Mouse (Mus musculus) cortical plate, adult 2 months (tissue): ENCODE measurements around the gene Ces1c. TPM values are rescaled to one million over a fixed set of nuclear protein-coding genes. Genes with fewer than 3 reads are reported as not detected.

Experiments used
- H3K27ac ChIP-seq: fragments of 200-500 bp; 2 replicates; pipeline ENCODE4 v1.5.1; 2012; ENCODE audit warnings: low read length, control low read depth, inconsistent platforms; ENCODE audit not compliant: insufficient read depth
- H3K4me1 ChIP-seq: fragments of 200-500 bp; 2 replicates; pipeline ENCODE4 v1.6.1; 2011; ENCODE audit warnings: low read length; ENCODE audit not compliant: control insufficient read depth, insufficient read depth
- H3K4me3 ChIP-seq: fragments of 200-500 bp; 2 replicates; pipeline ENCODE4 v1.5.1; 2011; ENCODE audit warnings: mild to moderate bottlenecking, low read length, control low read depth; ENCODE audit not compliant: insufficient read depth
- CTCF ChIP-seq: fragments of 200-500 bp; IDR thresholded peaks from 2 replicates; pipeline ENCODE4 v1.5.1; 2011; ENCODE audit warnings: mild to moderate bottlenecking, control low read depth, low read length; ENCODE audit not compliant: insufficient read depth; ENCODE audit errors: extremely low read depth
- POLR2A ChIP-seq: fragments of 200-500 bp; IDR thresholded peaks from 2 replicates; pipeline ENCODE4 v1.6.1; 2011; ENCODE audit warnings: mild to moderate bottlenecking, low read length, control low read depth; ENCODE audit not compliant: insufficient read depth; ENCODE audit errors: extremely low read depth
- polyA plus RNA-seq: library from polyadenylated mRNA; depleted of rRNA; stranded (reverse); fragments of >200 nt; gene quantifications from 2 replicates; pipeline ENCODE4 v1.2.3, GENCODE M21; 2012; rRNA removed

Ces1c gene
- not detected in 2 replicates for polyA plus RNA-seq

DNA sequence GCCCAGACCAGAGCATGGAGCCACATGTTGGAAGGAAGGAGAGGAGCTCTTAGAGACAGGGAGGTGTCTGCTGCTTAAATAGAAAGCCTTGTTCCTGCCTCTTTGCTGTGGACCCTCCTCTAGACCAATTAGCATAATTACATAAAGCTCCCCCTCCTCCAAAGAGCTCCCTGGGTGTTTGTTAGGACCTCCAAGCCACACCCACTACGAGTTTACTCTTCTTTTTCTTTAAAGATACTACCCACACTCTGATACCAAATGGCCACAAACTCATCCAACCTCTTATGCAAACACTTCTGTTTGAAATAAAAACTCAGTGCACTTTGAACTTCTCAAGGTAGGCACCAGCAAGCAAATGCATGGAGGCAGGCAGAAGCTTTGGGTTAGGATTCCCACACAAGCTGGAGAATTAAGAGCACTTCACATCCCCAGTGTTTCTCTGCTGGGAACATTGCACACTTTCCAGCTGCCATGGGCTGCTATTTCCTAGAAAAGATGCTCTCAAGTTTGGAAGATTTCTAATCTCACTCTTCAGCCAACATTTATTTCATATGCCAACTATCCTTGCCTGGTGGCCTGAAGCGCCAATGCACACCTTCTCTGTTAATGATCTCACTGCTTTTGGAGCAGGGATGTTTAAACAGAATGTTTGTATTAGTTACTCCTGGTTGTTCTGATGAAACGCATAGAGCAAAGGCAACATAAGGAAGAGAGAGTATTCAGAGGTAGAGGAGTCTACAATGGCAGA lies at the start of gene Ces1c:
Gene Ces1c (minus strand): TSS at position 51 of the 748 bp plus-strand sequence.
- H3K4me1 ChIP-seq = no peaks in the 10 kb centered on the region
- H3K27ac ChIP-seq = no peak within 1 kb of the TSS
- TF ChIP-seq CTCF (no peak), POLR2A (no peak)
- no peak within 1 kb of the TSS for H3K4me3 ChIP-seq

DNA sequence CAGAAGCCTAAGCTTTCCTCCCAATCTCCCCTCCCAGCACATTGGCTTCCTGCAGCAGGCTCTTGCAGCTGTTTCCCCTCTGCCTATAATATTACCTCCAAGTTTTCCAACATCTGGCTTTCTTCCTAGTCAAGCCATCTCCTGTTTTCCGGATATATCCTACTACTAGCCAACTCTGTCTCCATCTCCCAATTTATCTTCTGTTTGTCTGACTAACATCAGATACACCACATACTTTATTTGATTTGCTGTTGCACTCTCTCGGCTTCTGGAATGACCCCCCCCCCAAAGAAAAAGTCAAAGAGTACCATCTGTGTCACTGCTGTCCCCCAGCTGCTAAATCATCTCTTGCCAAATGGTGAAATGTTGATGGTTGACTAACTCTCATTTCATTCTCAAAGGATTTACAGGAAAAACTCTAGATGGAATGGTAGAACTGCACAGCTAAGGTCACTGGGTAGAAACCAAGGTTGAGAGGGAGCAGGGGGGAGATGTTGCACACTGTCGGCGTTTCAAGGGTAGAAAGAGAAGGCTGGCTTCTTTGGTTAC lies 49.6 kb upstream of the Ces1c start:
- Histone ChIP-seq H3K4me1 (no peaks in the 10 kb centered on the region), H3K27ac (no peak overlapping the region), H3K4me3 (no peak overlapping the region)
- TF ChIP-seq POLR2A = no peak
- no peak for TF ChIP-seq CTCF

DNA sequence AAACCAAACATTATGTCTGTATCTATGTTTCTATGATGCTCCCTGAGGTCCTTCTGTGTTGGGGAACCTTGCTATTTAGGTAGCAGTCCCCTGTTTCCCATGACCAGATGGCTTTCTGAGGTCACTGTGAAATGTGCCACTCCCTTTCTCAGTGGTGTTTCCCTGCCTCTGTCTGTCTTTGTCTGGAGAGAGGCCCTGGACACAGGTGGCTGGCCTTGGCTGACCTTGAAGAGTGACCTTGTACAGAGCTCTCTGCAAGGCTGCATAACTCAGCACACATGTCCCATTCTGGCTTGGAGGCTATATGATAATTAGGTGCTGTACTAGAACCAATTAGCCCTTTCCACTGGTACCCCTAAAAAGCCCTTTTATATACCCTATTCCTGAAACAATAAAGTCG lies 45.5 kb upstream of the Ces1c start:
- Histone ChIP-seq H3K4me1 (no peaks in the 10 kb centered on the region), H3K27ac (no peak overlapping the region), H3K4me3 (no peak overlapping the region)
- TF ChIP-seq POLR2A (no peak), CTCF (no peak)

DNA sequence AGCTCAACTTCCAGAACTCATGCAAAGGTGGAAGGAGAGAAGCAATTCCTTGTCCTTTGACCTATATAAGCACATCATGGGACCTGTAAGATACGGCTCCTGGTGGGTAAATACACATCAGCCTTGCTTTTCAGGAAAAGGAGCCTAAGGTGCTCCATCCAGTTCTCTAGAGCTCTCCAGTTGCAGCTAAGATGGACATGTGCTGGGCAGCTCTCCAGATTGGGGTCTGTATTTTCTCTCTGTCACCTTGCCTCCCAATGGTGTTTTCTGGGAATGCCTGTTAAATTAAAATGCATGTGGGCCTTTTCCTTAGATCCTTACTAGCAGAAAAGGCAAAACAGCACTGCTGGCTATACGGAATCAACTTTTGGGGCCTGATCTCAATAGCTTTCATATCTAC lies 43.5 kb upstream of the Ces1c start:
- TF ChIP-seq POLR2A (no peak), CTCF (no peak)
- H3K4me3 ChIP-seq = no peak overlapping the region
- no peaks in the 10 kb centered on the region for H3K4me1 ChIP-seq
- no peak overlapping the region for H3K27ac ChIP-seq

DNA sequence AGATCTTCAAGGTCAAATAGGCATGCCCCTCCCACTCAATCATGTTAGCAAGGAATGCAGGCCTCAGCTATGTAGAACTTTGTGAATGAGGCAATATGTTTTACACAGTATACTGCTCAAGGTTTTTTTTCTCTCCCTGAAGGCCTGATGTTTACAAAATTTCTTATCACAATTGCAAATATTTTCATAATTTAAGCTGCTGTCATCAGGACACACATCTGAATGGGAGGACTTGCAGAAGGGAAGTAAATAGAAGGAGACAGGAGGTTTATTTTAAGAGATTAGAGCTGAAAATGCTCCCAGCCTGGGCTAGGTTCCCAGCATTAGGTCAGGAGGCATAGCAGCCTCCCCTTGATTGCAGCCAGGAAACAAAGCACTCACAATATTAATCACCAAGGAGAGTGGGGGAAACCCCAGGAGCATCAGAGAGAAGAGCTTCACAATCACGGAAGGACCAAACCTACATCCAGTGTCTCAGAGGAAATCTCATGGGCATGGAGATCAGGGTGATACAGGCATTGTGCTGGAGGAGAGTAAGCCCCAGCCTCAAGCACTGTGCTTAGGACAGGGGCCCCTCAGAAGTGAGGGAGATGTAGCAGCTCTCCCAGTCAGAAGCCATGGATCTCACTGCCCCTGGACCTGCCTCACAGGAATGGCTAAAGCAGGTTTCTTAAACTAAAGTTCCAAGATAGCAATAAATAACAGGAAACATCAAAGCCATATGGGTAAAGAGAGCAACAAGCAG lies 40.9 kb upstream of the Ces1c start:
- no peak overlapping the region for H3K27ac ChIP-seq
- no peak overlapping the region for H3K4me3 ChIP-seq
- no peaks in the 10 kb centered on the region for H3K4me1 ChIP-seq
- TF ChIP-seq POLR2A = no peak
- TF ChIP-seq CTCF = no peak

DNA sequence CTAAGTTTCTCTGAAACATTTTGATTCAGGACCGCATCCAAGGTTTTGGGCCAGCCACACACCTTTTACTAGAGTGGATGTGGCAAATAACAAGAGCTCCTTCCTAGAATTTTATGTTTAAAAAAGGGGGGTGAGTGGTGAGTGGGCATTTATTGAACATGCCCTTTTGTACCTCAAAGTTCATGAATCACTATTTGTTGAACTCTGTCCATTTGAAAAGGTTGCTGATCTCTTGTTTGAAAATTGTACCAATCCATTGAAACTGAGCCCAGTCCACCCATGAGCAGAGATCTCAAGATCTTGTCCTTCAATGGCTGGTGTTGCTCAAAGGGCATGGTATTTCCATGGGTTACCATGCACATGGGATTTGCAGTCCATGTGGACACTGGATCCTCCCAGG lies 32.3 kb upstream of the Ces1c start:
- no peak for TF ChIP-seq POLR2A
- TF ChIP-seq CTCF = no peak
- Histone ChIP-seq H3K4me3 (no peak overlapping the region), H3K4me1 (no peaks in the 10 kb centered on the region), H3K27ac (no peak overlapping the region)

DNA sequence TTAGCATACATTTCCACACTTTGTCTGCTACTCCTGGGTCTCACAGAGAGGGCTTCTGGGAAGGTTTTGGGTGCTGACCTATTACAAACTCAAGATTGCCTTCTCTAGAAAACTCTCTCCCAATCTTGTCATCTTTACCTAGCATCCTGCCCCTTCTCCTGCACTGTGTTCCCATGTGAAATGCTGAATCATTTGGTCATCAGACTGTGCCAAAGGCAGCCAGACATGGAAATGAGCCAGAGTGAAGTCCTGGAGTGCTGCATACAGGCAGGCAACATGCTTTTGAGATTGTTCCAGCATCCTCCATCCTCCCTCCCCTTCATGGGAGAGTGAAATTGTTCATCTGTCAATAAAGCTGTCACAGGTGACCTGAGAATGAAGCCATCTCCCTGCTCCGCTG lies 20.3 kb upstream of the Ces1c start:
- TF ChIP-seq CTCF (no peak), POLR2A (no peak)
- no peak overlapping the region for H3K27ac ChIP-seq
- no peak overlapping the region for H3K4me3 ChIP-seq
- H3K4me1 ChIP-seq = no peaks in the 10 kb centered on the region

DNA sequence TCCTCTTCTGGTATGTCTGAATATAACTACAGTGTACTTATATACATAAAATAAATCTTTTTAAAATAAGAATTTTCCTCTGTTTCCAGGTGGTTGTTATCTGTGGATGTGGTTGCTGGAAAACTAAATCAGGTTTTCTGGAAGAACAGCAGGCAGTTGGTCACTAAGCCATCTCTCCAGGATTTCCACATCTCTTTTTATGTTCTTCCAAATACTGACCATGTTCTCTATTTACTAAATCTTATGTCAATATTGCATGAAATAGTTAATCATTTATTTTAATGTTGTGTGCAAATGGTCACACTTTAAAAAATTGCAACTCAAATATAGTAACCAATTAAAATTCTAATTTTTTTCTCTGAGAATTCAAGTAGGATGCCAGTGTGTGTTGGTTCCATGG lies 16.2 kb upstream of the Ces1c start:
- no peak overlapping the region for H3K27ac ChIP-seq
- TF ChIP-seq CTCF (no peak), POLR2A (no peak)
- no peaks in the 10 kb centered on the region for H3K4me1 ChIP-seq
- H3K4me3 ChIP-seq = no peak overlapping the region

DNA sequence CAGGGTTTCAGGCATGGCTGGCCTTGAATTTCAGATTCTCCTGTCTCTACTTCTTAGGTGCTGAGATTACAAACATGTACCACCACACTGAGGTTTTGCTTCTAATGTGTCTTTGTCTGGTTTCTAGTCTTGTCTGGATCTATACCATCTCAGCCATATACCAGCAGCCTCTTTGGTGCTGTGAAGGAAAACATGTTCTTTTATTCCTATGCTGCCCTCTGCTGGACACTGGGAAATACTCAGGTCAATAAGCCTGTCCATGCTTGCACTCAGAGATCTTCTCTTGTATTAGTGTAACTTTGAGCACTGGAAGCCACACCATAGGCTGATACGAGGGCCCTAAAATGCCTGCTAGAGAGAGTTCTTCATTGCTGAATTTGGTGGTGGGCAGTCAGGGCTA lies 9.6 kb upstream of the Ces1c start:
- TF ChIP-seq POLR2A = no peak
- TF ChIP-seq CTCF = peak; percentile 25; the same call in 1 of the 2 replicates
- Histone ChIP-seq H3K4me1 (no peaks in the 10 kb centered on the region), H3K4me3 (no peak overlapping the region), H3K27ac (no peak overlapping the region)
